Mouse (Mus musculus) ES-E14 (cell line): ENCODE results near the gene Tmem144. TPM values are rescaled to one million over a fixed set of nuclear protein-coding genes. Genes with fewer than 3 reads are reported as not detected.
A peak's percentile ranks its signal among the peaks of the same experiment; 100 is the strongest.

ENCODE experiments used
- DNase-seq: peaks from one replicate; pipeline ENCODE4 v3.0.0-alpha.2; 2013; ENCODE audit warnings: low read depth, low spot score
- H3K27ac ChIP-seq: 2 replicates; pipeline ENCODE4 v1.5.1; 2012; ENCODE audit warnings: low read depth, mild to moderate bottlenecking, low read length, moderate library complexity, mixed read lengths; ENCODE audit not compliant: poor library complexity, insufficient read depth, severe bottlenecking
- H3K36me3 ChIP-seq: 2 replicates; pipeline ENCODE4 v1.6.1; 2012; ENCODE audit warnings: mild to moderate bottlenecking, low read length, moderate library complexity, mixed read lengths; ENCODE audit not compliant: control insufficient read depth, poor library complexity, insufficient read depth, severe bottlenecking
- H3K4me1 ChIP-seq, 2 experiments: fragments of 150-350 bp in 1 of 2; sonication (generic) in 1 of 2; 2 replicates each; pipeline ENCODE4 v1.6.1; 2012; ENCODE audit warnings: low read length in 2 of 2, mild to moderate bottlenecking in 1 of 2, mixed read lengths in 1 of 2; ENCODE audit not compliant: control insufficient read depth in 2 of 2, insufficient read depth in 2 of 2, poor library complexity in 1 of 2
- H3K4me3 ChIP-seq, 2 experiments: fragments of 150-350 bp in 1 of 2; sonication (generic) in 1 of 2; 2 replicates each; pipeline ENCODE4 v1.5.1; 2012; ENCODE audit warnings: low read length in 2 of 2, low read depth in 1 of 2, mild to moderate bottlenecking in 1 of 2, mixed read lengths in 1 of 2; ENCODE audit not compliant: insufficient read depth in 1 of 2, poor library complexity in 1 of 2, severe bottlenecking in 1 of 2
- H3K9ac ChIP-seq: 2 replicates; pipeline ENCODE4 v1.6.1; 2012; ENCODE audit warnings: low read depth, mild to moderate bottlenecking, low read length, mixed read lengths; ENCODE audit not compliant: poor library complexity, insufficient read depth, severe bottlenecking
- H3K9me3 ChIP-seq: fragments of 150-350 bp; sonication (generic); 2 replicates; pipeline ENCODE4 v1.6.1; 2012; ENCODE audit warnings: low read depth, mild to moderate bottlenecking, low read length; ENCODE audit not compliant: control insufficient read depth, insufficient read depth
- CHD2 ChIP-seq: IDR thresholded peaks from 2 replicates; pipeline ENCODE4 v1.6.1; 2014; ENCODE audit warnings: mild to moderate bottlenecking, low read depth, low read length, inconsistent platforms
- HCFC1 ChIP-seq: IDR thresholded peaks from 2 replicates; pipeline ENCODE4 v1.6.1; 2012; ENCODE audit warnings: low read length, inconsistent platforms, borderline replicate concordance; ENCODE audit not compliant: insufficient read depth
- MAFK ChIP-seq: IDR thresholded peaks from 2 replicates; pipeline ENCODE4 v1.6.1; 2014; ENCODE audit warnings: mild to moderate bottlenecking, low read depth, low read length, inconsistent platforms; ENCODE audit not compliant: insufficient read depth
- ZC3H11A ChIP-seq: IDR thresholded peaks from 2 replicates; pipeline ENCODE4 v1.6.1; 2012; ENCODE audit warnings: low read depth, mild to moderate bottlenecking, inconsistent platforms, low read length, borderline replicate concordance
- ZNF384 ChIP-seq: IDR thresholded peaks from 2 replicates; pipeline ENCODE4 v1.6.1; 2012; ENCODE audit warnings: low read depth, low read length, inconsistent platforms
- in situ Hi-C, 2 experiments: fragments of 600-800 bp; cut with MboI; formaldehyde crosslinking; loops; one replicate each; pipeline ENCODE4 v1.15.1; 2025; ENCODE audit warnings: low sequenced_read_pairs in 2 of 2, inconsistent platforms in 1 of 2; ENCODE audit not compliant: unreplicated experiment in 2 of 2
- total RNA-seq: library from RNA; depleted of rRNA; stranded (reverse); fragments of 300-350 nt; gene quantifications from 2 replicates; pipeline ENCODE4 v1.2.3, GENCODE M21; 2012

The Tmem144 gene
- total RNA-seq, 1 experiment: 5.4 TPM

- no peaks in the 10 kb centered on the region for H3K4me1 ChIP-seq
- in situ Hi-C loops: no loop called here
- no peak overlapping the region for H3K27ac ChIP-seq
These were observed 5.2 kb upstream of the Tmem144 start for GRCm38 (mm10) chr3:79857780-79858179.

GRCm38 (mm10) chr3:79852108-79852507, 465 bp downstream of the Tmem144 start:
- no peak for TF ChIP-seq MAFK
- TF ChIP-seq CHD2: no peak
- no peak for TF ChIP-seq HCFC1
- TF ChIP-seq ZNF384: no peak
- TF ChIP-seq ZC3H11A: no peak
- peaks cover 0 to 3% of the 10 kb centered on the region in 2 experiments; a peak in 1 of 4 replicates for H3K4me1 ChIP-seq

More at GRCm38 (mm10) chr3:79857780-79858179, 5.2 kb upstream of the Tmem144 start:
- TF ChIP-seq ZNF384 (no peak), ZC3H11A (no peak), HCFC1 (no peak), MAFK (no peak), CHD2 (no peak)
- no peak overlapping the region for H3K9ac ChIP-seq
- no peaks in the 10 kb centered on the region for H3K36me3 ChIP-seq
- no peaks in the 10 kb centered on the region for H3K9me3 ChIP-seq
- no peak for DNase-seq
- no peak overlapping the region for H3K4me3 ChIP-seq

GRCm38 (mm10) chr3:79850656-79851055, 1.9 kb downstream of the Tmem144 start:
- in situ Hi-C loops: no loop called here
- Histone ChIP-seq H3K9ac (no peak overlapping the region), H3K27ac (no peak overlapping the region), H3K9me3 (no peaks in the 10 kb centered on the region), H3K4me1 (peaks cover 0 to 3% of the 10 kb centered on the region in 2 experiments; a peak in 1 of 4 replicates), H3K4me3 (no peak overlapping the region), H3K36me3 (no peaks in the 10 kb centered on the region)
- TF ChIP-seq CHD2: no peak
- peak; percentile 84 for TF ChIP-seq HCFC1
- no peak for DNase-seq

More at GRCm38 (mm10) chr3:79852108-79852507, 465 bp downstream of the Tmem144 start:
- DNase-seq: no peak
- Histone ChIP-seq H3K27ac (no peak overlapping the region), H3K9ac (no peak overlapping the region), H3K4me3 (no peak overlapping the region), H3K36me3 (no peaks in the 10 kb centered on the region), H3K9me3 (no peaks in the 10 kb centered on the region)
- in situ Hi-C loops: no loop called here

GRCm38 (mm10) chr3:79849621-79850020, 3.0 kb downstream of the Tmem144 start:
- Histone ChIP-seq H3K4me1 (peaks cover 0 to 3% of the 10 kb centered on the region in 2 experiments; a peak in 1 of 4 replicates), H3K4me3 (no peak overlapping the region), H3K9me3 (no peaks in the 10 kb centered on the region), H3K9ac (no peak overlapping the region), H3K27ac (no peak overlapping the region), H3K36me3 (no peaks in the 10 kb centered on the region)
- no peak for DNase-seq
- TF ChIP-seq HCFC1 (no peak), MAFK (no peak), CHD2 (no peak), ZC3H11A (no peak), ZNF384 (no peak)
- in situ Hi-C loops: no loop called here

GRCm38 (mm10) chr3:79848841-79849240, 3.7 kb downstream of the Tmem144 start:
- Histone ChIP-seq H3K9ac (no peak overlapping the region), H3K9me3 (no peaks in the 10 kb centered on the region), H3K4me1 (peaks cover 0 to 3% of the 10 kb centered on the region in 2 experiments; a peak in 1 of 4 replicates), H3K27ac (no peak overlapping the region), H3K4me3 (no peak overlapping the region), H3K36me3 (no peaks in the 10 kb centered on the region)
- TF ChIP-seq MAFK: no peak
- no peak for TF ChIP-seq ZC3H11A
- no peak for TF ChIP-seq CHD2
- no peak for TF ChIP-seq ZNF384
- no peak for TF ChIP-seq HCFC1
- no peak for DNase-seq
- in situ Hi-C loops: no loop called here
